Mouse (Mus musculus) regulatory T cell (primary cell): ENCODE data around the gene Clstn3.
"Not testable (repeated sequence)": the region's sequence is repeated elsewhere in the genome, so short reads cannot be mapped to it uniquely, and the experiment has no call there.

ENCODE experiments used
- in situ Hi-C: fragments of 300-600 bp; cut with MboI, MseI; formaldehyde crosslinking; loops from one replicate; pipeline ENCODE4 v1.15.1; 2025; ENCODE audit warnings: high pct_unique_total_duplicates

Gene Clstn3

GRCm38 (mm10) chr6:124414150-124414926, 50.3 kb downstream of the Clstn3 start:
- in situ Hi-C loops = no loop called here

- in situ Hi-C loops = no loop called here
These were observed 50.8 kb downstream of the Clstn3 start for GRCm38 (mm10) chr6:124413770-124414149.

- in situ Hi-C loops = no loop called here
These were observed 56.2 kb downstream of the Clstn3 start for GRCm38 (mm10) chr6:124408355-124408754.

GRCm38 (mm10) chr6:124407180-124407579, 57.4 kb downstream of the Clstn3 start:
- in situ Hi-C loops = no loop called here

GRCm38 (mm10) chr6:124406326-124406725, 58.3 kb downstream of the Clstn3 start:
- in situ Hi-C loops = no loop called here

- in situ Hi-C loops = no loop called here
These were observed 64.9 kb downstream of the Clstn3 start for GRCm38 (mm10) chr6:124399738-124400137.

- in situ Hi-C loops = not testable (repeated sequence)
These were observed 69.6 kb downstream of the Clstn3 start for GRCm38 (mm10) chr6:124394991-124395390.
